Mouse (Mus musculus) heart, postnatal 10 days (tissue): ENCODE data around the gene Sit1. TPM values are rescaled to one million over a fixed set of nuclear protein-coding genes. Genes with fewer than 3 reads are reported as not detected.

Experiments
- total RNA-seq, 2 experiments: library from RNA; stranded (reverse); gene quantifications; 2 replicates each; pipeline ENCODE4 v1.2.3; 2021

The Sit1 gene
- total RNA-seq, 2 experiments from 2014 or later, result 0.38 TPM; not detected in 1

Other genes starting within 250 kb of the Sit1 start
- gene Atp8b5, start 216.6 kb downstream of the Sit1 start, total RNA-seq, result under 1 TPM in 1 of 2 experiments, not detected in 1; 0.17 TPM
- 10 to 100 TPM; 42.9 to 61.4 TPM for gene Rusc2, start 101.8 kb downstream of the Sit1 start, total RNA-seq
- under 1 TPM in 1 of 2 experiments, not detected in 1; 0.62 TPM for gene Fam166b, start 54.6 kb downstream of the Sit1 start, total RNA-seq
- gene Tesk1, start 41.8 kb downstream of the Sit1 start, total RNA-seq, result 10 to 100 TPM; 42.3 to 42.6 TPM
- gene Cd72, start 29.1 kb downstream of the Sit1 start, total RNA-seq, result under 1 TPM; 0.45 to 0.60 TPM
- gene Ccdc107, start 9.2 kb upstream of the Sit1 start, total RNA-seq, result 10 to 100 TPM; 26.1 to 27.3 TPM
- gene Arhgef39, start 16.0 kb upstream of the Sit1 start, total RNA-seq, result 1 to 10 TPM; 4.0 to 5.2 TPM
- under 1 TPM; 0.30 to 0.79 TPM for gene Car9, start 23.2 kb upstream of the Sit1 start, total RNA-seq
- 10 to 100 TPM; 55.5 to 57.3 TPM for gene Tpm2, start 40.0 kb upstream of the Sit1 start, total RNA-seq
- gene Creb3, start 78.6 kb upstream of the Sit1 start, total RNA-seq, result 10 to 100 TPM; 57.2 to 61.8 TPM
- gene Tln1, start 79.0 kb upstream of the Sit1 start, total RNA-seq, result 100 to 1,000 TPM; 147 to 167 TPM
- 10 to 100 TPM; 42.1 to 45.5 TPM for gene Rgp1, start 95.0 kb upstream of the Sit1 start, total RNA-seq
- gene Gba2, start 95.1 kb upstream of the Sit1 start, total RNA-seq, result 10 to 100 TPM; 15.4 to 15.6 TPM
- gene Msmp, start 100.8 kb upstream of the Sit1 start, total RNA-seq, result under 1 TPM; 0.36 to 0.37 TPM
- 10 to 100 TPM; 42.9 to 45.1 TPM for gene Npr2, start 148.2 kb upstream of the Sit1 start, total RNA-seq
- under 1 TPM; 0.19 to 0.52 TPM for gene Spag8, start 169.9 kb upstream of the Sit1 start, total RNA-seq
- 100 to 1,000 TPM; 110 to 112 TPM for gene Hint2, start 172.7 kb upstream of the Sit1 start, total RNA-seq
- 10 to 100 TPM; 15.0 to 15.2 TPM for gene Tmem8b, start 185.2 kb upstream of the Sit1 start, total RNA-seq
- gene Fam221b, start 185.4 kb upstream of the Sit1 start, total RNA-seq, result under 1 TPM; 0.25 to 0.26 TPM
- not detected for gene Olfr70, start 217.1 kb upstream of the Sit1 start, total RNA-seq
- not detected for gene Olfr71, start 226.5 kb upstream of the Sit1 start, total RNA-seq
- 1 to 10 TPM; 4.5 to 6.1 TPM for gene Hrct1, start 243.5 kb upstream of the Sit1 start, total RNA-seq
- gene Spaar, start 246.3 kb upstream of the Sit1 start, total RNA-seq, result 1 to 10 TPM; 4.2 to 5.1 TPM